Mouse (Mus musculus): ENCODE results near the gene Dnah8.

DNA sequence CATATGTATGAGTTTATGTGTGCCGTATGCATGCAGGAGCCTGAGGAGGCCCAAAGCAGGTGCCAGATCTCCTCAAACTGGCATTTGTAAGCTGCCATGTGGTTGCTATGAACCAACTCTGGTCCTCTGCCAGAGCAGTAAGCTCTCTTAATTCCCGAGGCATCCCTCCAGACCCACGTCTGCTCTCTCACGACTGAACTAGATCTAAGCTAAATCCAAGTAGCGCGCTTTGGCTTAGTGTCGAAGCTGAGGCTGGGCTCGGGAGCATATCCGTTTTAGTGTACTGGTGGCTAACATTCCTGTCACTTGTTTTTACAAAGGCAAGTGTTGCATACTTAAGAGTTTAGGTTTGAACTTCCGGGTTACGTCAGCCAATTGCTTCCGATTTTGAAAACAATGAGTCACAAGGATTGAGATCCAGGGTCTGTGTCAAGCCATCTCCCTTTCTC is 128.2 kb downstream of the Dnah8 start:
- no peak for TF ChIP-seq CTCF (IDR thresholded peaks at IDR 0.05; ENCODE audit: extremely low read depth, insufficient read length, insufficient replicate concordance, low read depth, low read length)
- TF ChIP-seq POLR2A (IDR thresholded peaks at IDR 0.05; ENCODE audit: low read depth, low read length) = no peak
